Mouse (Mus musculus) spleen, adult 2 months (tissue): ENCODE measurements around the gene Angptl2.

Experiments
- CTCF ChIP-seq: fragments of 200-500 bp; IDR thresholded peaks from 2 replicates; pipeline ENCODE4 v1.5.1; 2011; ENCODE audit warnings: mild to moderate bottlenecking, inconsistent platforms; ENCODE audit not compliant: insufficient read depth, insufficient read length, insufficient replicate concordance; ENCODE audit errors: extremely low read depth
- POLR2A ChIP-seq: fragments of 200-500 bp; IDR thresholded peaks from 2 replicates; pipeline ENCODE4 v1.6.1; 2011; ENCODE audit warnings: low read depth, low read length, inconsistent platforms

GRCm38 (mm10) chr2:33176921-33177320 is 38.9 kb upstream of the Angptl2 start:
- no peak for TF ChIP-seq POLR2A
- no peak for TF ChIP-seq CTCF
